Mouse (Mus musculus) hindbrain, embryonic 11.5 days (tissue): ENCODE data around the gene Mctp1. TPM values are rescaled to one million over a fixed set of nuclear protein-coding genes. Genes with fewer than 3 reads are reported as not detected.

Experiments
- ATAC-seq: fragments of 200-750 bp; cut with Nextera tagmentation; 2 replicates; pipeline ENCODE4 v1.8.0; 2017; ENCODE audit warnings: mild to moderate bottlenecking, moderate TSS enrichment, moderate library complexity; ENCODE audit not compliant: low FRiP score
- DNase-seq: peaks from one replicate; pipeline ENCODE4 v3.0.0-alpha.2; 2015; ENCODE audit warnings: low spot score
- H3K27ac ChIP-seq: fragments of 300-500 bp; sonication (generic); 2 replicates; pipeline ENCODE4 v1.5.1; 2014; ENCODE audit warnings: mild to moderate bottlenecking, low read depth, low read length
- H3K27me3 ChIP-seq: fragments of 300-500 bp; sonication (generic); 2 replicates; pipeline ENCODE4 v1.6.1; 2014; ENCODE audit warnings: mild to moderate bottlenecking, low read length, moderate library complexity, mixed read lengths; ENCODE audit not compliant: control insufficient read depth, insufficient read depth
- H3K36me3 ChIP-seq: fragments of 300-500 bp; sonication (generic); 2 replicates; pipeline ENCODE4 v1.6.1; 2014; ENCODE audit warnings: mild to moderate bottlenecking, low read length, moderate library complexity, mixed read lengths; ENCODE audit not compliant: control insufficient read depth, insufficient read depth
- H3K4me1 ChIP-seq: fragments of 300-500 bp; sonication (generic); replicated peaks from 2 replicates; pipeline ENCODE4 v1.6.1; 2014; ENCODE audit warnings: low read length, mixed read lengths; ENCODE audit not compliant: control insufficient read depth, insufficient read depth
- H3K4me2 ChIP-seq: fragments of 300-500 bp; sonication (generic); replicated peaks from 2 replicates; pipeline ENCODE4 v1.6.1; 2014; ENCODE audit warnings: mild to moderate bottlenecking, low read depth, low read length
- H3K4me3 ChIP-seq: fragments of 300-500 bp; sonication (generic); 2 replicates; pipeline ENCODE4 v1.5.1; 2014; ENCODE audit warnings: low read depth, low read length
- H3K9ac ChIP-seq: fragments of 300-500 bp; sonication (generic); 2 replicates; pipeline ENCODE4 v1.6.1; 2014; ENCODE audit warnings: low read depth, low read length
- H3K9me3 ChIP-seq: fragments of 300-500 bp; sonication (generic); 2 replicates; pipeline ENCODE4 v1.6.1; 2016; ENCODE audit warnings: low read length; ENCODE audit not compliant: control insufficient read depth
- WGBS: fragments of 180-500 bp; shearing (Covaris S2); extraction: QIAGEN DNeasy Blood & Tissue Kit; methylation state at CpG from one replicate; pipeline ENCODE4 v1.1.7; 2014; 5-methylcytosine and 5-hydroxymethylcytosine counted together
- polyA plus RNA-seq: library from polyadenylated mRNA; unstranded; fragments of >200 nt; fragmentation: Nextera tagmentation; extraction: Ambion mirVana; gene quantifications from 2 replicates; pipeline ENCODE4 v1.2.1, GENCODE M21; 2014

The Mctp1 gene
- polyA plus RNA-seq, 1 experiment from 2014 or later = 3.4 TPM

DNA sequence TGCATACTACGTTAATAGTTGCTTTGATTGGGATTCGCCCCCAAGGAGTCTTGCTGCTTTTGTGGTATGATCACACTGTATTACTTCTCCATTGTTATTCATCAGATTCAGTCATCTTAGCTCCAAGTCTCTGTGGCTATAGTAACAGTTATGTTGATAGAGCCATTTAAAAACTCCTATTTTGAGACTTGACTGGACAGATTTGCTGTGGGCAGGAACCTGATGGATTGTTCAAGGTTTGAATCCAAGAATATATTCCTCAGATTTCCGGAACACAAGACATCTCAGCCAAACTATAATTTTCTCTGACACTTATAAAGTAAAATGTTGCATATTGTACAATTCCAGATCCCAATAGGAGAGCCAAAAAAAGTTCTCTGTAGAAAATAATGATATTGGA, 443.4 kb downstream of the Mctp1 start:
- Histone ChIP-seq H3K4me1 (no peaks in the 10 kb centered on the region), H3K4me3 (no peak overlapping the region), H3K9me3 (no peaks in the 10 kb centered on the region), H3K27me3 (no peaks in the 10 kb centered on the region), H3K4me2 (no peak overlapping the region), H3K36me3 (no peaks in the 10 kb centered on the region), H3K27ac (no peak overlapping the region), H3K9ac (no peak overlapping the region)
- 80% methylated on average over 3 of the region's 3 CpGs for WGBS
- ATAC-seq (no peak), DNase-seq (no peak)

DNA sequence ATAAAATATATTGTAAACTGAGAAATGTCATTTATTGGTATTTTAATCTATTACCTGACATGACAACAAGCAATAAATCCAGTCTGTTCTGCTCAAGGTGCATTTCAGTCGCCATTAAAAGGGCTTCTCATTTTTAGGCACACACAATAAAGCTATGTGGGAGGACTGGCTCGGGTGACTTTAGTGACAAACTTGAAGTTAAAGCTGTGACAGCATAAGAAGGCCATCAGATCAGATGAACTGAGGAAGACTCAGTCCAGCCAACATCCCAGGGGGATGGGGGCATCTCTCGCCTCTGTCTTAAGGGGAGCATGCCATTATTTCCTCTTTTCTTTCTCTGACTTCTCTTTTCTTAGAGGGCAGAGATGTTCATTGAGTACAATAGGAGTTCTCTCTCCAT, 453.7 kb downstream of the Mctp1 start:
- no peak for ATAC-seq
- DNase-seq = no peak
- no peaks in the 10 kb centered on the region for H3K36me3 ChIP-seq

DNA sequence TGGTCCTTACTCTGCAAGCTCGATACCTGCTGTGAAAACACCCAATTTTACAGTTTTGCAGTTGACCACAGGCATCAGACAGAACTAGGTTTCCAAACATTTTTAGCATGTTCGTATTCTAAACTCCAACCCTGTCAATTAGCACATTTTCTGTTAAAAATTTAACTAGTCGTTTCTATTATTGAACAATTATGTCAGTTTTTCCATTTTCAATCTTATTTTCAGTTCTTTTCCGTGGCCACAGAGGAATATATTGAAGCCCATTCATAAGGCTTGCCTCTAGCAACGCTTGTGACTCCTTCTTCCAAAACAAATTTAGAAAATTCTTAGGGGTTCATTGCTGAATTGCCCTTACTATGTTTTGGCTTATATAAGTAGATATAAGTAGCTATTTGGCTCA, 456.4 kb downstream of the Mctp1 start:
- Histone ChIP-seq H3K27me3 (no peaks in the 10 kb centered on the region), H3K4me2 (no peak overlapping the region), H3K4me1 (no peaks in the 10 kb centered on the region), H3K27ac (no peak overlapping the region), H3K9ac (no peak overlapping the region), H3K36me3 (no peaks in the 10 kb centered on the region), H3K4me3 (no peak overlapping the region), H3K9me3 (no peaks in the 10 kb centered on the region)
- DNase-seq = no peak
- ATAC-seq = no peak
- 86% methylated on average over 5 of the region's 5 CpGs for WGBS

More for the DNA sequence above, 453.7 kb downstream of the Mctp1 start:
- WGBS = 67% methylated on average over 3 of the region's 3 CpGs
- H3K4me1 ChIP-seq = no peaks in the 10 kb centered on the region
- no peak overlapping the region for H3K4me2 ChIP-seq
- H3K27ac ChIP-seq = no peak overlapping the region
- H3K4me3 ChIP-seq = no peak overlapping the region
- H3K9me3 ChIP-seq = no peaks in the 10 kb centered on the region
- H3K27me3 ChIP-seq = no peaks in the 10 kb centered on the region
- no peak overlapping the region for H3K9ac ChIP-seq

DNA sequence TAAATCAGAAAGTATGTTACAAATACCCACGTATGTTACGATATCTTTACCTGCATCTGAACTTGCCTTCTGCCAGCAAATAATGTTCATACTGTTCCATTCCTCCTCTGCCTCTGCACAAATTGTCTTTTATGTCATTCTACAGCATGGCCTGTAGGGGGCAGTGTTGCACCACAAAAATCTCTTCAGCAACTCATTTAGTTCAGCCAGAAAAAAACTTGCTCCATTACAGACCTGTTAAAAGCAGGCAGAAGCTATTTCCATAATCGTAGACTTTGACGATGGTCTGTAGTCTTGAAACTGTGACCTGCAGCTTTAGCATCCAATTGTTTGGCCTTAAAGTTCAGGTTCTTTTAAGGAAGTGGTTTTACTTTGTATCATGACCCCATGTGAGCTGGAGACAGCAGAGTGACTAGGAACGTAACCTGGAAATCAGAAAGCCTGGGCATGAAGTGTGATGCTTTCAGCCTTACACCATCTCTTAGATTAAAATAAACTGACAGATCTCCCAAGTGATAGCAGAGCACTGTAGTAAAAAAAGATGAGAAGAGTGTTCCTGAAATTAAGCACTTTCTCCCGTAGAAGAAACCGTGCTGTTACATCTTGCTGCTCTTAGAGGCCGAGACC, 460.4 kb downstream of the Mctp1 start:
- Histone ChIP-seq H3K4me3 (no peak overlapping the region), H3K9ac (no peak overlapping the region), H3K27me3 (no peaks in the 10 kb centered on the region), H3K9me3 (no peaks in the 10 kb centered on the region), H3K4me2 (no peak overlapping the region), H3K4me1 (no peaks in the 10 kb centered on the region), H3K36me3 (no peaks in the 10 kb centered on the region), H3K27ac (no peak overlapping the region)
- 53% methylated on average over 8 of the region's 8 CpGs for WGBS
- ATAC-seq = peak; percentile 46; the same call in 1 of the 2 replicates
- DNase-seq = peak; percentile 84

DNA sequence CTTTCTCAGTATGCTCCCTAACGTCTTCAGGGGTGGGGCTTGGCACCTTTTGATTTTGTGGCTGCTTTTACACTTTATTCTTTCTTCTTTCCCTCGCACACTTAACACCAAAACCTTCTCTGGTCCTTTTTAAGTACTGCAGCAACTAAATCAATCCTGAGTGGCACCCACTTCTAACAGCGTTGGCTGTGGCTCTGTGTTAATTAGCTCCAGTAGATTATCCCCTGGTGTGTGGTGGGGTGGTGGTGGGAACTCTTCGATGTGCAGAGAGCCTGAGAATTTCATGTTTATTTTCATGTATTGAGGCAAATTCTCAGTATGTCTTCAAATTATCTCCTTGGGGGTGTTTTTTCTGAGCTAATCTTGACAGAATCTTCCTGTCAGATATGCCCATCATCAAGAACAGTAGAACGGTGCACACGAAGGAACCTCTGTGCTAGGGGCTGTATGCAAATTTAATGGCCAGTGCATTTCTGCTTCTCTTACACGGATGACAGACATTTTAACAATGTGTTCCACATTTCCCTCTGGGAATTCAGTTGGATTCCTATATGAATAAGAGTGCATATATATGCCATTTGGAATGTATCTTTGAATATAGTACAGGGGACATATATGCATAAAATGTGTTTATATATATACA, 466.2 kb downstream of the Mctp1 start:
- no peak overlapping the region for H3K4me3 ChIP-seq
- H3K9me3 ChIP-seq = no peaks in the 10 kb centered on the region
- no peak for DNase-seq
- WGBS = 50% methylated on average over 7 of the region's 7 CpGs
- H3K4me2 ChIP-seq = no peak overlapping the region
- no peak; the same call in 1 of the 2 replicates for ATAC-seq
- no peak overlapping the region for H3K27ac ChIP-seq
- H3K4me1 ChIP-seq = no peaks in the 10 kb centered on the region
- no peaks in the 10 kb centered on the region for H3K27me3 ChIP-seq
- H3K9ac ChIP-seq = no peak overlapping the region
- no peaks in the 10 kb centered on the region for H3K36me3 ChIP-seq

DNA sequence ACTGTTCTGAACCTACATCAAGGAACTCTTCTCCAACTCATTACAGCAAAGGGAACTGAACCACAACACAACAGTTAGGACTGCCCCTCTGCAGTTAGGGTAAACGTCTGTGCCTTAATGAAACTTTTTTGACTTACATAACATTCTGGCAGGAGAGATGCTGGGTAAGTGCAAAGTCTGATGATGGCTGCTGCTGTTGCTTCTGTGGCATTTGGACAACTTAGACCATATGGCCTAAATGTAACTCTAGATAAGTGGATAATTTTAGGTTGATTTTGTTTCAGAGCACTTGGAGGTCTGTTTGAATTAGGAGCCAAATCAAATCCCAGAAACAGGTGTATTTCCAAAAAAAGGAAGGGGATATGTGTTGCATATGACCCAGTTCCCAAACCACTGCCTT, 470.0 kb downstream of the Mctp1 start:
- Histone ChIP-seq H3K4me3 (no peak overlapping the region), H3K27me3 (no peaks in the 10 kb centered on the region), H3K4me2 (no peak overlapping the region), H3K27ac (no peak overlapping the region), H3K4me1 (no peaks in the 10 kb centered on the region), H3K9ac (no peak overlapping the region), H3K36me3 (no peaks in the 10 kb centered on the region), H3K9me3 (no peaks in the 10 kb centered on the region)
- DNase-seq = no peak
- no peak for ATAC-seq
- 43% methylated on average over 1 of the region's 1 CpGs for WGBS

DNA sequence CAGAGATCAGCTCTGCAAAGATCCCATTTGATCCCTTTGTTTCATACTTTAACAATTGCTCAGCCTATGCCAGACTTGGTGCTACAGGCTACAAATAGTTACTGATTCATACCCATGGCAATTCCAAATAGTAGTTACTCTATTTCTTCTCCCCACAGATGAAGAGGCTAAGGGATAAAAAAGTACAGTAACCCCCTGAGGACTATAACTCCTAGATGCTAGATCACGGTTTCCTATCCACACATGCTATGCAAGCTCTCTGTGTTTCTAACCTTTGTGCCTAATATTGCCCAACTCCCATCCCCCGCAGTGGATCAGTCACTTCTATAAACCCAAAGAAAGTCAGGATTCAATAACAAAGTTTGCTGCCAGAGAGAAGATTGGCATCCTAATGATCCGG, 470.7 kb downstream of the Mctp1 start:
- no peak for DNase-seq
- Histone ChIP-seq H3K27me3 (no peaks in the 10 kb centered on the region), H3K27ac (no peak overlapping the region), H3K4me1 (no peaks in the 10 kb centered on the region), H3K9me3 (no peaks in the 10 kb centered on the region), H3K36me3 (no peaks in the 10 kb centered on the region), H3K4me2 (no peak overlapping the region), H3K9ac (no peak overlapping the region), H3K4me3 (no peak overlapping the region)
- WGBS = 76% methylated on average over 3 of the region's 3 CpGs
- ATAC-seq = no peak

DNA sequence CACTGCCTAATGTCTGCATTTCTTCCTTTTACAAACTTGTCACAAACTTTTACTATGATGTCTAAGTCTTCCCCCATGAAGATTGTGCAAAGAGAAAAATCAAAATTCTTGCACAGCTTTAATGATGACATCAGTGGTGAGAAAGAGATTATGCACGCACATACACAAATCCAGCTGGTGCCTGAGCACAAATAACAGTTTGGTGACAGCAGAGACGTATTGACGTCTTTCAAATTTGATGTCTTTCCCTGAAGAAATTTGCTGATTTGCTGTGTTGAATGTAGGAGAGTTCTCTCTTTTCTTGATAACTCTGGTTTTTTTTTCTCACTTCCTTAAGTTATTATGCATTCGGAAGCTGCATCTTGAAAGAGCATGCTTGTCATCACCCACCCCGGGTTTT, 472.7 kb downstream of the Mctp1 start:
- Histone ChIP-seq H3K9me3 (no peaks in the 10 kb centered on the region), H3K27me3 (no peaks in the 10 kb centered on the region), H3K4me1 (no peaks in the 10 kb centered on the region), H3K36me3 (no peaks in the 10 kb centered on the region), H3K4me2 (no peak overlapping the region), H3K9ac (no peak overlapping the region), H3K27ac (no peak overlapping the region), H3K4me3 (no peak overlapping the region)
- DNase-seq = no peak
- 73% methylated on average over 5 of the region's 5 CpGs for WGBS
- no peak for ATAC-seq

DNA sequence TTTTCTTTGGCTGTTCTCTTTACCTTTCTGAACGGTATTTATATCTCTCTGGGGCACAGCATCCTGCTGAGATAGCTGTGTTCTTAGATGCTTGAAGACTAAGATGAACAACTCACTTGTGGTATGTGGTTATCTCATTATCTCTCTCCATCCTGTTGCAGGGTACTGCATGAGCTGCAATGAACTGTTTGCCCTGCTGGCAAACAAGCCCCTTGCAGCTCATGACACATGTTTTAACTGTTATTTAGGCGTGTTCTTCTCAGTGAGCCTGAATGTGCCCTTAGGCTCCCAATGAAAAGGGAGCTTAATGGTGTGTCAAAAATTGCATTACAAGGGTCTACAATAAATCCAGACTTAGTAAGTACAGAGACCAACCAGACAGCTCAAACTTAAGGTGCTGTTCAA, 473.7 kb downstream of the Mctp1 start:
- 41% methylated on average over 2 of the region's 2 CpGs for WGBS
- no peak overlapping the region for H3K4me3 ChIP-seq
- no peaks in the 10 kb centered on the region for H3K27me3 ChIP-seq
- H3K4me1 ChIP-seq = no peaks in the 10 kb centered on the region
- H3K9me3 ChIP-seq = no peaks in the 10 kb centered on the region
- H3K27ac ChIP-seq = no peak overlapping the region
- no peaks in the 10 kb centered on the region for H3K36me3 ChIP-seq
- ATAC-seq (peak; percentile 71; the same call in 1 of the 2 replicates), DNase-seq (no peak)
- H3K9ac ChIP-seq = no peak overlapping the region
- no peak overlapping the region for H3K4me2 ChIP-seq
